Mouse (Mus musculus) kidney, adult 2 months (tissue): ENCODE measurements at regions not wholly inside any gene's neighbourhood (a gene's known extent, or its start where the extent isn't known, plus 50 kb on each side); places are given as distances from the start of the nearest gene placed in this dataset.

Experiments
- CTCF ChIP-seq: fragments of 200-500 bp; conservative IDR thresholded peaks from 2 replicates; pipeline ENCODE4 v1.5.1; 2011; ENCODE audit warnings: low read depth, mild to moderate bottlenecking, control low read depth, low read length, moderate library complexity, mixed read lengths; ENCODE audit not compliant: insufficient read depth, insufficient read length
- POLR2A ChIP-seq: fragments of 200-500 bp; IDR thresholded peaks from one replicate; pipeline ENCODE4 v1.6.1; 2011; ENCODE audit warnings: low read depth, low read length, control low read depth

GRCm38 (mm10) chr12:80015938-80016337, 96.9 kb downstream of the Zfp36l1 start:
- no peak for TF ChIP-seq POLR2A
- TF ChIP-seq CTCF, result no peak
